Mouse (Mus musculus) heart, postnatal 36 days (tissue): ENCODE results near the gene Lancl3. TPM values are rescaled to one million over a fixed set of nuclear protein-coding genes. Genes with fewer than 3 reads are reported as not detected.

Source experiments
- DNase-seq, 2 experiments: peaks; one replicate each; pipeline ENCODE4 v3.0.0; 2021 to 2022
- intact Hi-C: fragments of 180-260 bp; cut with DNase I; formaldehyde crosslinking; loops from one replicate; pipeline ENCODE4 v1.15.1; 2025
- total RNA-seq, 2 experiments: library from RNA; stranded (reverse); gene quantifications; 2 replicates each; pipeline ENCODE4 v1.2.3; 2021

Gene Lancl3
- 1 to 10 TPM; 5.5 to 5.9 TPM for total RNA-seq

DNA sequence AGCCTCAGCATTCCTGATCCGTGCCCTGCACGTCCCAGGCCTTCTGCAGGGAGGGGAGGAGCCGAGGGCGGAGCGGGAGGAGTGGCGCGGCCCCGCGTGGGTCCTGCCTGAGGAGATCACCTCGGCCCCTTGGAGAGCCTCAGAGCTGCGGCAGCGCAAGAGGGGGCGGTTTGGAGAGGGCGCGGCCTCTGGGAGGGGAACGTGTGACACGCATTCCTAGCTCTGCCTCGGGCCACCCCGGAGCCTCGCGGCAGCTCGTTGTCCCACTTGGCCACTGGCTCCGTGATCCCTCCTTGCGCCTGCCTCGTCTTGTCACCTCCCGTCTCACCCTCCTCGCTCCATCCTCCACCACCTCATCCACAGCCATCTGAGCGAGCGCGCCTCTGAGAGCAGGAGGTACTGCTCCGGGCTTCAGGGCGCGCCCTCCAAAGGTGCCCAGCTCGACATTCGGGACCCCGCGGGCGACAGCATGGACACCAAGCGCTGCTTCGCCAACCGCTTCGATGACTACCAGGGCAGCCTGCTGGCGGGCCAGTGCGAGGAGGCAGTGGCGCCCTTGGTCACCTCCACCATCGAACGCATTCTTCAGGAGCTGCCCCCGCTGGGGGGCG, at the start of gene Lancl3:
Lancl3 (plus strand) TSS at position 142 of the 611 bp plus-strand sequence.
- intact Hi-C loops: no loop called here
- peak; percentile 18 to 26 for DNase-seq

DNA sequence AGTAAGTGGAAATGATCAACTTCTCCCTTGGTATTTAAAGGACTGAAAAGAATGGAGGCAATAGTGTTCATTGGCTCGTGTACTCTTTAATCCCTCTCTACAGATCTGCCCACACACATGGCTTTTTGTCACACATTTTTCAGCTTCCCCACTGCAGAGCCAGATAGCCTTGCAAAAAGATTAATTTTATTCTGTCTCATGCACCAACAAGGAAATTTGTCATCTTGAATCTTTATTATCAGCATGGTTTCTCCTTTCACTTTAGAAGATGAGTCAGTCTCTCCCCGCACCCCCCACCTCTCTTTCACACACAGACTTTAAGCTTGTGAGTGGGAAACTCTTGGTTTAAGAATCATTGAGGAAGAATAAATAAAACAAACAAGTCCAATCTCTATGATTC, 20.7 kb upstream of the Lancl3 start:
- no peak for DNase-seq
- intact Hi-C loops: no loop called here

DNA sequence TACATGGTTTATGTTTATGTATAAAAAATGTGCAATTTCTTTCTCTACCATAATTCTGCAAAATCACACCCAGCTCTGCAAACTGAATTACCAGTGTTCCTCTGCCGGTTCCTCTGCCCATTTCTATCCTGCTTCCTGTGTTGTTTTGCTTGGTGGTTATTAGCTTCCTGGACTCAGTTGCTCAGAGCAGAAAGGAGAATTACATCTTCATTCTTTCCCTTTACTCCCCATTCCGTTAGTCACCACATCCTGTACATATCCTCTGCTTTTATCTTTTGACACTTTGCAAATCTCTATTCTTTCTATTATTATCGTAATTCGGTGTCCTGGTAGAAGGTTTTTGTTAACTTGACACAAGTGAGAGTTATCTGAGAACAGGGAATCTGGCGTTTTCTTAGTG, 18.1 kb upstream of the Lancl3 start:
- no peak for DNase-seq
- intact Hi-C loops: no loop called here

DNA sequence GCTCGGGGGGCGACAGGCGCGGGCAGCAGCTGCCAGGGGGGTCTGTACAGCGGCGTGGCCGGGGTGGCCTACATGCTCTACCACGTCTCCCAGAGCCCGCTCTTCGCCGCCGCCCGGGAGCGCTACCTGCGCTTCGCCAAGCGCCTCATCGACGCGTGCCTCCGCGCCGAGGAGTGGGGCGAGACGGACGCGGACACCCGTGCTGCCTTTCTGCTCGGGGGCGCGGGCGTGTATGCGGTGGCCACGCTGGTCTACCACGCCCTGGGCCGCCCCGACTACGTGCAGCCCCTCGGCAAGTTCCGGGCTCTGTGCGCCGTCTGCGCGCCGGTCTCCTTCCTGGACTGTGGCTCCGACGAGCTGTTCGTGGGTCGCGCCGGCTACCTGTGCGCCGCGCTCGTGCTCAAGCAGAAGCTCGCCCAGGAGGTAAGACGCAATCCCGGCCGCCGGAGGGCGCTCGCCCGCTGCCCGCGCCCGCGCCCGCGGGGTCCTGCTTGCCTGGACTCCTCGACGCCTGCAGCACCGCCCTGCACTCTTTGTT, 747 bp downstream of the Lancl3 start:
- intact Hi-C loops: no loop called here
- peak; percentile 52 to 55 for DNase-seq

DNA sequence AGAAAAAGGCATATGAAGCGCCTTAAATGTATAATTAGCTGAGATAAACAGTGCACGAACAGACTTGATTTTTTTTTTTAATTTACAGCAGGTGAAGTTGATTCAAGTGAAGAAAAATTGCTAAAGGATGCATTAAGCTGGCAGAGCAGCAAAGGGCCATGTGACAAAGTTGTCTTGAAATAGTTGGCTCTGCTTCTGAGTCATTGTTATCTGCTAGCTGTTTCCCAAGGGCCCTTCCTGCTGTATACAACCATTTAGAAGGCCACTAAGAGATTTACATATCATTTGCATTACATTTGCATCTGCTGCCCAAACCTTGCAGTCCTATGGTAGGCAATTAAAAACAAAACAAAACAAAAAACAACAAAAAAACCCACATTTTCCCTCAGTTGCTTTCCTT, 2.3 kb downstream of the Lancl3 start:
- no peak for DNase-seq
- intact Hi-C loops: loop anchor here (2.0 kb wide), 1 partner anchor 19 kb away; no protein-coding TSS in a partner anchor

DNA sequence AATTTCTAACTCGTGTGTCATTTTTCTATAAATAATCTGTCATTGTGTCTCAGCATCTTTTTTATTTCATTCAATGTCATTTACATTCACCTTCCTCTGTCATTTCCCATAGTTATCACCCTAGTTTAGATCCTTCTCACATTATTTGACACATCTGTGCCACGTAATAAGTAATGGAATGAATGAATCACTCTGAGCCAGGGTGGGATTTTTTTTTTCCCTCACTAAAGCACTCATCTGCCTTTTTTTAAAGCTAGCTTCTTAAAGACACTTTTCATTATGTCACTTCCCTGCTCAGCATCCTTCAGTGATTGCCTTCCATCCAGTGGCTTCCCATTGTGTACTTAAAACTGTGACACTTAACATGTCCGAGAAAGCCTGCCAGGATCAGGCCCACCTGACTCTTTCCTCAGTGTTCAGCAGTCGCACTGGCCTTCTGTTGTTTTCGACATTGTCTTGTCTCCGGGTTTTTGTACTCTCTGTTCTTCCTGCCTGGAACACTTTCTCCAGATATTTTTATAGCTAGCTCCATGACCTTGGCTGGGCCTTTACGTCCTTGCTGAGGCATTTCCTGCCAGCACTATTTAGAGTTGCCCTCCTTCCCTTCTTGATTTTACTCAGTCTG, 3.2 kb downstream of the Lancl3 start:
- intact Hi-C loops: loop anchor here (2.0 kb wide), 1 partner anchor 18 kb away; no protein-coding TSS in a partner anchor
- peak; percentile 21 for DNase-seq

DNA sequence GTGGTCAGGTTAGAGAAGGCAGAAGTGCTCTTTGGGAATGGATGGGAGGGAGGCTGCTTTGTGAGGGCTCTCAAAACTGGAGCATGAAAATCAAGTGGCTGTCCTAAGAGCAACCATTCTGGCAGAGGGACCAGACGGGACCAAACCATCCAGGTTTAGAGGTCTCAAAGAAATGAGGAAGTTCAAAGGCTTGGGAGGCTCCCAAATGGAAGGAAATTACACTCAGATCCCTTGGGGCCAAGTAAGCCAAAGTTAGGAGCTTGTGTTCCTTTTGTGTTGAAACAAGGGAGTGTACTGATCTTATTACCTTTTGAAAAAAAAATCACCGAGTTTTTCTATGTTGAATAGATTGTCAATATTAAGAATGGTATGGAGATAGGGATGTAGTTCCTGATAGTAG, 5.4 kb downstream of the Lancl3 start:
- intact Hi-C loops: no loop called here
- peak in 1 of 2 experiments; percentile 6 for DNase-seq

DNA sequence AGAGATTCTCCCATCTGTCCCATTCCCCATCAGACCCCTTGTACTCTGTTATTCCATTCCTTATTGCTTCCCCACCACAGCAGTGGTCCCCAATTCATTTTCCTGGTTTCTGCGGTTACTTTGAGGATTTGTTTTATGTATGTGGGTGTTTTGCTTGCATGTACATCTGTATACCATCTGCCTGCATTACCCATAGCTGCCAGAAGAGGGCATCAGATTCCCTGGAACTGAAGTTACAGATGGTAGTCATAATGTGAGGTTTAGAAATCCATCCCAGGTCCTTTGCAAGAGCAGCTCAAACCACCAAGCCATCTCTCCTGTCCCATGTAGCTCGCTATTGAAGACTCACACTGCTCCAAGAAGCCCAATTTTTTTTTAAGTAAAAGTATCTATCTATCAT, 16.5 kb downstream of the Lancl3 start:
- DNase-seq: peak in 1 of 2 experiments; percentile 16
- intact Hi-C loops: no loop called here

DNA sequence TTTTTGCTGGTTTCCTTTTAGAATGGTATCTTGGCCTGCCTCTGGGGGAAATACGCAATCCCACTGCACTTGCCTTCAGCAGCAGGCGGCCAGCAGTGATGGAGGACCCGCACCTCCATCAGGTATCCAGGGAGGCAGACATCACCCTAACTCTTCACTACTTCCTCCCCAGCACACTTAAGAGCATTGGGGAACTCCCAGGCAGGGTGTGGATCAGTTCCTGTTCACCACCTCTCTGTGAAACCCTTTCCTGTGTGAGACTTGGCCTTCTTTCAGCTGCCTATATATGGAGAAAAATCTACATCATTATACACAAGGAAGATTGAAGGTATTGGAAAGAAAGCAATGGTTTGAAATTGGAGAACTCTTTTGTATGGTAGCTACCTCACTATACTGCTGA, 19.9 kb downstream of the Lancl3 start:
- no peak for DNase-seq

DNA sequence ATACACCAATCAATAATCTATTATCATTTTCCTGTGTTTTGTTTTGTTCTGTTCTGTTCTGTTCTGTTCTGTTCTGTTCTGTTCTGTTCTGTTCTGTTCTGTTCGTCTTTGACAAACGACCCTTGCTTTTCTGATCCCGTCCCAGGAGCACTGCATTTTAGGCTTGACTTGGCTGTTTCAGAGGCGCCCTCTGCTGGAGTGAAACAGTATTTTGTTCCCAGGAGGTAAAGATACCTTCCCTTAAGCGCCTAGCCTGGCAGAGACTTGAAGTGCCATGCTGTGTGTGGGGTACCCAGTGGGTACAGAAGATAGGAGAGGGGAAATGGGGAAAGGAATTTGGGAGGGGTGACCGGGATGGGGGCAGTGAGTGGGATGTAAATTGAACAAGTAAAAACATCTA, 21.5 kb downstream of the Lancl3 start:
- intact Hi-C loops: loop anchor here (2.0 to 5.0 kb wide), 2 partner anchors 18 to 94 kb away; no protein-coding TSS in a partner anchor
- DNase-seq: peak; percentile 31 to 54

More for the DNA sequence above, 19.9 kb downstream of the Lancl3 start:
- intact Hi-C loops: no loop called here

DNA sequence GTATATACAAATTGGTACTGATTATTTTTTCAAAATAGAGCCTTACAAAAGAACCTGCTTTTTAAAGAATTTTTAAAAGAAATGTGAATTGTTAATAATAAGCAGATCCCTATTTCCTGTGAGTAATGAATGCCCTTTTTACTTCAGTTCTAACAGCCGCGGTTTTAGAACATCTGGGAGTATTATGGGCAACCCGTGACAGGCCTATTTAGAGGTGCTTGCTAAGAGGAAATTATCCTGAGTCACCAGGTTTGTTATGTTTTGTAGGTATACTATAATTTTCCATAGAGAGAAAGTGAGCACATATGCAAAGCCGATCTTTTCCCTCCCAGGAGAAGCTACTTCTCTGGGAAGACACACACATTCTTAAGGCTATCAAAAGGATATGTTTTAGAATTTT, 22.0 kb downstream of the Lancl3 start:
- intact Hi-C loops: loop anchor here (2.0 to 5.0 kb wide), 2 partner anchors 19 to 94 kb away; no protein-coding TSS in a partner anchor
- no peak for DNase-seq

DNA sequence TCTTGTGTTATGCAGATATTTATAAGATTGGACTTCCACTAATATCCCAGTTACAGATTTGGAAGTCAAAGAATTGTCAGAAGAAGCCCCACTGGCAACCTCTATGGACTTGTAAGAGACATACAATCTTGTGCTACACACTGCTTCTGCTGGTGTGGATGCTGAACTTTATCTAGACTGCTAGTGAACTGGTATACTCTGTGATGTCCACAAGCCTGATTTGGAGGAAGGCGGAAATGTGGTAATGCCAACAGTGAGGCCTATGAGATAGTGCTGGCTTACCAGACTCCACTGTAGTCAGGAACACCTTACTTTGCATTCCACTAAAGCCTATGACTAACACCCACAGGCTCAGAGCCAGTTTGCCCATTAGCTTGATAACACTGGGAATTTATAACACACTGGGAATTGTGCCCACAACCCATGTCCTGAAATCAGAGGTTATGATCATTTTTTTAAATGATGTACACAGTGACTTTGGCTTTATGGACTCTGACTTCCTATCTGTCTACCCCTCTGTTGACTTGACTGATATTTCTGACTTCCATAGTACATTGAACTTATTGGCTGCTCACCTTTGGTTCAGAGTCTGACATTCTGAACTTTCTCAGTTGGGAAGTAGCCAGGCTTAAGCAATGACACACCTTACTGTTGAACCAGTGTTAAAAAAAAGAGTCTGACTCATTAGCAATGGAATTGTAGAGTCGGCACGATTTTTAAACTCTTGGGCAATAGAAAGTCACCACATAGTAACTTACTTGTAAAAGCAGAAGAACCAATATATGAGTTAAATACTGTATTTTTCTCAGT, 22.9 kb downstream of the Lancl3 start:
- DNase-seq: peak in 1 of 2 experiments; percentile 21
- intact Hi-C loops: loop anchor here (5.0 kb wide), 1 partner anchor 95 kb away; no protein-coding TSS in a partner anchor

DNA sequence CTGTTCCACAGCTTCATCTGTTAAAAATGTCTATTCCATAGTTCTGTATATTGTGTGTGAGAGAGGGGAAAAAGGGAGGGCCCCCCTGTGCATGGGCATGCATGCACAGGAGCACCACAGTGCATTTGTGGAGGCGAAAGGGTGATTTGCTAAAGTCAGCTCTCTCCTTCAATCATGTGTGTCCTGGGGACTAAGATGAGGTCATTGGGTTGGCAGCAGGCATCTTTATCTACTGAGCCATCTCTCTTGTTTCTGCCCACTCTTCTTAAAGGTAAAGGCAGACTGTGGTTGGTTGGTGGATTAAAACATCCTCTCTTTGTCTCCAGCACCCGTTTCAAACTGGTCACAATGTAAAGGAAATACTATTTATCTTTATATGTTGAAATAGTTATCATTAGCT, 27.4 kb downstream of the Lancl3 start:
- intact Hi-C loops: no loop called here
- no peak for DNase-seq

DNA sequence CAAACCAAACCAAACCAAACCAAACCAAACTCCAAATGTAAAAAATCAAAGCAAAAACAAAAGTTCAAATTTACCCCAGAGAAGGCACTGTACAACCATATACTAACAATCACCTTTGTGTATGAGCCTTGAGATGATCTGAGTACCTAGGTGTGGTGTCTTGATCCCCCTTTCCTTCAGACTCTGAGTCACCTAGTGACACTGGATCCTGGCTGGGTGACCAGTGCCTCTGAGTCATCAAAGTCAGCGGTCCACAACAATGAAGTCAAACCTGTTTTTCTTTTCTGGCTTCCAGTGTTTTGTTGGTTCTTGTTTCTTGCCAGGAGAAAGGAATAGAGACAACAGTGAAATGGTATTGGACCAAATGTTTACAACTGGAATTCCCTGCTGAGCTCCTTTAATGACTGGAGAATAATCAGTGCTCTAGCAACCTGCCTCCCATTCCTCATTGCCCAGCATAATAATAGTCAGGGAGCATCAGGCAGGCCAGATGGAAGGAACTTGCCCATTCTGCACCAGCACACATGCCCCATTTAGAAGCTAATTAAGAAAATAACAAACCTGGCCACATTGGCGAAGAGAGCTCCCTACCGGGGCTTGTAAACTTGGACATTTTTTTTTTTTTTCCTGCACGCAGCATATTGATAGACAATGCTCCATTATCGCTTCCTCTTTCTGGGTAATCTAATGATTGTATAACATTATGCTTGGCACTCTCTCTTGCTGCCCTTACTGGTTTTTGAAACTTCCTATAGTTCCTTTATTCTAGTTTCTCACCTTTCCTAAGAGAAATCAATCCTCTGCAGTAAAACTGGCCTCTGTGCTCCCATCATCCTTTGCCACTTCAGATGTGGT, 41.3 kb downstream of the Lancl3 start:
- intact Hi-C loops: no loop called here

DNA sequence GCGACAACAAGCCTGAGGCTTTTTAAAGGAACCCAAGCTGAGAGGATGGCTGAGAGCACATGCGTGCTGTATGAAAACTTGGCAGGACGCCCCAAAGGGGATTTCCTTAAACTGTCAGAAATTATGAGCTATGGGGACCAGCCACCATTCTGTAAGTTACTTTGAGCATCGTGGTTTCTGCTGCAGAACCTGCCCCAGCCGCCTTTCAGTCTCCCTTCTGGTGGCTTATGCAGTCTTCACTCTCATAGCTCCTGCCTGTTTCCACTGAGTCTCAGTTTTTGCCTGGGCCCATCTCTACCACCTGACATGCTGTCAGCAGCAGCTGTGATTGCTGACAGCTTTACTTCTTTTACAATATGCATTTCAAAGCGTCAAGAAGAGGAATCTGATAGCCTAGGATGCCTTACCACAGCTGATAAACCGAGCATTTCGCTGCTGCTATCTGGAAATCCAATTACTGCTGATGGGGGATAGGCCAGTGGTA, 43.7 kb downstream of the Lancl3 start:
- intact Hi-C loops: no loop called here
- no peak for DNase-seq

More for the DNA sequence above, 41.3 kb downstream of the Lancl3 start:
- DNase-seq: no peak

DNA sequence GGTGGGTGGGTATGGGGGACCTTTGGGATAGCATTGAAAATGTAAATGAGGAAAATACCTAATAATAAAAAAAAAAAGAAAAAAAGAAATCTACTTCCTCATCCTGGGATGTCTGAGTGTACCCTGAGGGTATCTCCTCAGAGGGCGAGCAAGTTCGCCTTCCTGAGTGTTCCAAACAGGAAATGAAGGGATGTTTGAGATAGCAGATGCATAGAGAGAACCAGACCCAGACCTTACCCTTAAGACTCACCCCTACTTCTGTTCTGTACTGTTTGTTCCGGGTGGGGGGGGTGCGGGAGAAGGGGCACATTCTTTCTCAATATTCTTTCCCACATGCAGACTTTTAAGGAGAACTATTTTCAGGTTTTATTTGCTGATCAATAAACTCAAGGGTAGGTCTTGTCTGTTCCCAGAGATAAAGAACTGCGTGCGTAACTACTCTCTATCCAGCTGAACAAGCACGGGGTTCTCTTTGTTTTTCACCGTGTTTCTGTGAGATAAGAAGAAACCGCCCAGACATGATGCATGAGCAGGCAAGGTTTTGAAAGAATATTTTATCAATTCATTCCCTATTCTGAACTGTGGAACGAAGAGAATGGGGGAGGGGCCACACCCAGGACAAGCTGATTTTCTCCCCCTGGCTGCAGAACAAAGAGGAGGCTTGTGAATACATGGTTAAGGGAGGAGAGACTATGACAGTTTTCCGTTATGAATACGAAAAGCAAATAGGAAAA, 45.1 kb downstream of the Lancl3 start:
- no peak for DNase-seq
- intact Hi-C loops: no loop called here

DNA sequence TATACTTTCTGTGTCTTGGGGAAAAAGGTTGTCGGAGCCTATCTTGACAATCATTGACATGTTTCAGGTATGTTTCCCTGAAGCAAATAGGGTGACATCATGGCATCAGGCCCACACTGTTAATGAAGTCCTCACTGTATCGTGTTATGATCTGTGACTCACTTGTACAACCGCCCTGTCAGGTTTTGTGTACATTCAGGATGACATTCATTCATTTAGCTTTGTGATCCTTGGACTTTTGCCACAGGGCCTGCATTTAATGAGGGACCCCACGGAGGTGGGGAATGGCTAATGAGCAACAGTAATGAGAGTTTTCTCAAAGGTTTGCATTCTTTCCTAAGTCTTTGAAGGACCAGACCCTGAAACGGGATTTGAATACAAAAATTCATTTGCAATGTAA, 49.2 kb downstream of the Lancl3 start:
- intact Hi-C loops: no loop called here
- no peak for DNase-seq

DNA sequence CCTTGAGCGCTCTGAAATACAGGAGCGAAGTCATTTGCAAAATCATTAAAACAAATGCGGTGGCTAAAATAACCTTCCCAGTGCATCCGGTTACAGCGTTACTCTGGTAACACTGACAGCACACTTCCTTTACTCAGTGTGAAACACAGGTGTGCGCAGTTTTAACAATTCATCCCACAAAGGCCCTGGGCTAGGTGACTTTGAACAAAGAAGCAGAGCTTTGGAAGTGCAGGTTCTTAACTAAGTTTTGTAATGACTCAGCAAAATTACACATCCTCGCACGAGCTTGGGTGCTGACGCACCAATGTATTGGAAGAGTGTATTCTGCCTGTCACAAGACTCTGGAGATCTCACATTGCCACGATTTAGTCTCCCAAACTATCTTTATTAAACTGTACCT, 54.3 kb downstream of the Lancl3 start:
- intact Hi-C loops: no loop called here
- no peak for DNase-seq

DNA sequence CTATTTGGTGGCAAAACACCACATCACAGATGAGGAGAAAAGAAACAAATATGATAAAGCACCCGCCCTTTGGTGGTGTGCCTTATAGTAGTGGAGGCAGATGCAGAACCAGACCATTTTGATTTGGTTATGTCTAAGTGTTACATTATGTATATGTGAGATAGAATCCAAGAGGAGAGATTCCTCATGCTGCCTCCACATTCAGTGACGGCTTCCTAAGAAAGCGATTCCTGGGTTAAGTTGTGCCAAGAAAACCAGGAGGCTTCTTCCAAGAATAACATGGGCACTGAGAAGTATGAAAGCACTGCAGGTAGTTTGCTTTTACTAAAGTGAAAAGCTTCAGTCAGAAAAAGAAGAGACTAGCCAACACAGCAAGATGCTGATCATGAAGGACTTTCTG, 55.2 kb downstream of the Lancl3 start:
- no peak for DNase-seq
- intact Hi-C loops: no loop called here
